Mouse (Mus musculus): Measurements from ENCODE around the gene Gm10961. TPM values are rescaled to one million over a fixed set of nuclear protein-coding genes. Genes with fewer than 3 reads are reported as not detected.

Gm10961 gene
- polyA plus RNA-seq, 1 experiment from 2014 or later, result not detected

- no peak for DNase-seq (ENCODE audit: low spot score)
- no peak for ATAC-seq (ENCODE audit: low FRiP score)
- H3K36me3 ChIP-seq (replicated peaks; ENCODE audit: control insufficient read depth, insufficient read depth), result peaks cover 43% of the 10 kb centered on the region
- no peaks in the 10 kb centered on the region for H3K9me3 ChIP-seq (ENCODE audit: control insufficient read depth, low read length)
- no peaks in the 10 kb centered on the region for H3K27me3 ChIP-seq (ENCODE audit: control insufficient read depth, insufficient read depth, low read length)
- H3K9ac ChIP-seq, result no peak overlapping the region
- 42% methylated on average over 3 of the region's 3 CpGs for WGBS
- H3K4me3 ChIP-seq (replicated peaks; ENCODE audit: low read length), result no peak overlapping the region
- no peaks in the 10 kb centered on the region for H3K4me1 ChIP-seq (replicated peaks; ENCODE audit: control insufficient read depth, insufficient read depth, low read length)
- H3K27ac ChIP-seq, result no peak overlapping the region
- no peak overlapping the region for H3K4me2 ChIP-seq (replicated peaks)
Measured at GRCm38 (mm10) chr3:107609376-107609775, 21.7 kb upstream of the Gm10961 start.

DNA sequence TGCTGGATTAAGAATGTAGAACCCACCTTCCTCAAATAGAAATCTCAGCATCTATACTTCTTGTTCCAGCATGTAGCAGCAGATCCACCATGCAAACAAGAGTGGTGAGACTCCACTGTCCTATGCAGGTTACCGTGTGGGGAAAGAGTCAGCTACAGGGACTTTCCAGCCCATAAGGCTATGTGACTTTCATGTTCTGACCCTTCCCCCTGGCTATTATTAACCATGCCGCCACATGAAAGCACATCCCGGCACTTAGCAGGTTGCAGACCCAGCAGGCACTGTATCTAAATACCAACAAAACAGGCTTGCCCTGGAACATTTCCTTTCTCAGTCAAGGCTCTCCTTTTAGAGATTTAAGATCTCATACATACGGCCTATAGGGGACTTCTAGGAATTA lies 19.7 kb upstream of the Gm10961 start:
- no peaks in the 10 kb centered on the region for H3K27me3 ChIP-seq (ENCODE audit: control insufficient read depth, insufficient read depth, low read length)
- no peak overlapping the region for H3K9ac ChIP-seq
- H3K9me3 ChIP-seq (ENCODE audit: control insufficient read depth, low read length), result no peaks in the 10 kb centered on the region
- no peak overlapping the region for H3K27ac ChIP-seq
- no peak overlapping the region for H3K4me3 ChIP-seq (replicated peaks; ENCODE audit: low read length)
- peaks cover 63% of the 10 kb centered on the region for H3K36me3 ChIP-seq (replicated peaks; ENCODE audit: control insufficient read depth, insufficient read depth)
- H3K4me2 ChIP-seq (replicated peaks), result no peak overlapping the region
- no peak for ATAC-seq (ENCODE audit: low FRiP score)
- WGBS, result 73% methylated on average over 4 of the region's 4 CpGs
- H3K4me1 ChIP-seq (replicated peaks; ENCODE audit: control insufficient read depth, insufficient read depth, low read length), result no peaks in the 10 kb centered on the region
- DNase-seq (ENCODE audit: low spot score), result no peak

- ATAC-seq (ENCODE audit: low FRiP score) (peak; percentile 68; the same call in 1 of the 2 replicates), DNase-seq (ENCODE audit: low spot score) (peak; percentile 78)
- no peaks in the 10 kb centered on the region for H3K27me3 ChIP-seq (ENCODE audit: control insufficient read depth, insufficient read depth, low read length)
- no peaks in the 10 kb centered on the region for H3K4me1 ChIP-seq (replicated peaks; ENCODE audit: control insufficient read depth, insufficient read depth, low read length)
- 87% methylated on average over 11 of the region's 11 CpGs for WGBS
- H3K27ac ChIP-seq, result no peak overlapping the region
- H3K4me2 ChIP-seq (replicated peaks), result no peak overlapping the region
- H3K4me3 ChIP-seq (replicated peaks; ENCODE audit: low read length), result no peak overlapping the region
- no peak overlapping the region for H3K9ac ChIP-seq
- peaks cover 79% of the 10 kb centered on the region for H3K36me3 ChIP-seq (replicated peaks; ENCODE audit: control insufficient read depth, insufficient read depth)
- H3K9me3 ChIP-seq (ENCODE audit: control insufficient read depth, low read length), result no peaks in the 10 kb centered on the region
Measured at GRCm38 (mm10) chr3:107612902-107613525, 18.1 kb upstream of the Gm10961 start.

- ATAC-seq (ENCODE audit: low FRiP score) (no peak), DNase-seq (ENCODE audit: low spot score) (no peak)
- Histone ChIP-seq H3K27ac (no peak overlapping the region), H3K4me1 (replicated peaks; ENCODE audit: control insufficient read depth, insufficient read depth, low read length) (no peaks in the 10 kb centered on the region), H3K9ac (no peak overlapping the region), H3K36me3 (replicated peaks; ENCODE audit: control insufficient read depth, insufficient read depth) (peaks cover 98% of the 10 kb centered on the region), H3K4me3 (replicated peaks; ENCODE audit: low read length) (no peak overlapping the region), H3K9me3 (ENCODE audit: control insufficient read depth, low read length) (no peaks in the 10 kb centered on the region), H3K27me3 (ENCODE audit: control insufficient read depth, insufficient read depth, low read length) (no peaks in the 10 kb centered on the region), H3K4me2 (replicated peaks) (no peak overlapping the region)
- WGBS, result 98% methylated on average over 3 of the region's 3 CpGs
Measured at GRCm38 (mm10) chr3:107617800-107618199, 13.3 kb upstream of the Gm10961 start.

GRCm38 (mm10) chr3:107619911-107620310 lies 11.2 kb upstream of the Gm10961 start:
- no peaks in the 10 kb centered on the region for H3K4me1 ChIP-seq (replicated peaks; ENCODE audit: control insufficient read depth, insufficient read depth, low read length)
- WGBS, result 91% methylated on average over 6 of the region's 6 CpGs
- H3K27ac ChIP-seq, result no peak overlapping the region
- no peak overlapping the region for H3K4me3 ChIP-seq (replicated peaks; ENCODE audit: low read length)
- ATAC-seq (ENCODE audit: low FRiP score), result no peak
- H3K9ac ChIP-seq, result no peak overlapping the region
- no peak for DNase-seq (ENCODE audit: low spot score)
- peaks cover 98% of the 10 kb centered on the region for H3K36me3 ChIP-seq (replicated peaks; ENCODE audit: control insufficient read depth, insufficient read depth)
- no peaks in the 10 kb centered on the region for H3K9me3 ChIP-seq (ENCODE audit: control insufficient read depth, low read length)
- H3K27me3 ChIP-seq (ENCODE audit: control insufficient read depth, insufficient read depth, low read length), result no peaks in the 10 kb centered on the region
- H3K4me2 ChIP-seq (replicated peaks), result no peak overlapping the region

- no peaks in the 10 kb centered on the region for H3K9me3 ChIP-seq (ENCODE audit: control insufficient read depth, low read length)
- no peak for ATAC-seq (ENCODE audit: low FRiP score)
- 93% methylated on average over 21 of the region's 21 CpGs for WGBS
Measured at GRCm38 (mm10) chr3:107621286-107622075, 9.6 kb upstream of the Gm10961 start.

GRCm38 (mm10) chr3:107622537-107622936 lies 8.6 kb upstream of the Gm10961 start:
- no peaks in the 10 kb centered on the region for H3K27me3 ChIP-seq (ENCODE audit: control insufficient read depth, insufficient read depth, low read length)
- ATAC-seq (ENCODE audit: low FRiP score) (no peak), DNase-seq (ENCODE audit: low spot score) (no peak)
- peaks cover 98% of the 10 kb centered on the region for H3K36me3 ChIP-seq (replicated peaks; ENCODE audit: control insufficient read depth, insufficient read depth)
- H3K9ac ChIP-seq, result no peak overlapping the region
- H3K4me1 ChIP-seq (replicated peaks; ENCODE audit: control insufficient read depth, insufficient read depth, low read length), result no peaks in the 10 kb centered on the region
- 97% methylated on average over 7 of the region's 7 CpGs for WGBS
- no peaks in the 10 kb centered on the region for H3K9me3 ChIP-seq (ENCODE audit: control insufficient read depth, low read length)
- no peak overlapping the region for H3K27ac ChIP-seq
- no peak overlapping the region for H3K4me3 ChIP-seq (replicated peaks; ENCODE audit: low read length)
- H3K4me2 ChIP-seq (replicated peaks), result no peak overlapping the region

More at GRCm38 (mm10) chr3:107621286-107622075, 9.6 kb upstream of the Gm10961 start:
- H3K9ac ChIP-seq, result no peak overlapping the region
- no peak overlapping the region for H3K4me2 ChIP-seq (replicated peaks)
- H3K27me3 ChIP-seq (ENCODE audit: control insufficient read depth, insufficient read depth, low read length), result no peaks in the 10 kb centered on the region
- H3K4me1 ChIP-seq (replicated peaks; ENCODE audit: control insufficient read depth, insufficient read depth, low read length), result no peaks in the 10 kb centered on the region
- no peak for DNase-seq (ENCODE audit: low spot score)
- H3K4me3 ChIP-seq (replicated peaks; ENCODE audit: low read length), result no peak overlapping the region
- H3K27ac ChIP-seq, result no peak overlapping the region
- peaks cover 98% of the 10 kb centered on the region for H3K36me3 ChIP-seq (replicated peaks; ENCODE audit: control insufficient read depth, insufficient read depth)

- H3K27ac ChIP-seq, result no peak overlapping the region
- 98% methylated on average over 8 of the region's 8 CpGs for WGBS
- H3K4me2 ChIP-seq (replicated peaks), result no peak overlapping the region
- DNase-seq (ENCODE audit: low spot score) (no peak), ATAC-seq (ENCODE audit: low FRiP score) (no peak)
- no peak overlapping the region for H3K4me3 ChIP-seq (replicated peaks; ENCODE audit: low read length)
- H3K9me3 ChIP-seq (ENCODE audit: control insufficient read depth, low read length), result no peaks in the 10 kb centered on the region
- H3K4me1 ChIP-seq (replicated peaks; ENCODE audit: control insufficient read depth, insufficient read depth, low read length), result peaks cover 8% of the 10 kb centered on the region; the same call in 1 of the 2 replicates
- no peak overlapping the region for H3K9ac ChIP-seq
- H3K36me3 ChIP-seq (replicated peaks; ENCODE audit: control insufficient read depth, insufficient read depth), result peaks cover 96% of the 10 kb centered on the region
- no peaks in the 10 kb centered on the region for H3K27me3 ChIP-seq (ENCODE audit: control insufficient read depth, insufficient read depth, low read length)
Measured at GRCm38 (mm10) chr3:107624424-107624823, 6.7 kb upstream of the Gm10961 start.

DNA sequence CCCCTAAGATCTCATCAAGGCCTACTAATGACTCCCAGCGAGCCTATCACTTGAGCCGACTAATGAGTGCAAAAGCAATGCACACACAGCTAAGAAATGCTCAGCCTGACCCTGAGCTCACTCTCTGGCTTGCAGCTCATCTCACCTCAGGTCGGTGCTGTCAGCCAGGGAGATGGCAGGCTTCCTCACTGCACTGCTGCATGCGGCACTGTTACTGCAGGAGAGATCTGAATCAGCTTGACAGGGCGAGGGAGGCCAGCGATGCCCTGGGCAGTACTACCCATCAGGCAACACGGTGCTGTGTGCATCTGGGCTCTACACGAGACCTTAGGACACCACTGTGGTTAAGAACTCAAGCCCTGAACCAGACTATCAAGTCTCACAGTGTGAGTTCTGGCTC lies 5.6 kb upstream of the Gm10961 start:
- H3K4me3 ChIP-seq (replicated peaks; ENCODE audit: low read length), result no peak overlapping the region
- H3K36me3 ChIP-seq (replicated peaks; ENCODE audit: control insufficient read depth, insufficient read depth), result peaks cover 90% of the 10 kb centered on the region
- 92% methylated on average over 8 of the region's 8 CpGs for WGBS
- peaks cover 19% of the 10 kb centered on the region for H3K4me1 ChIP-seq (replicated peaks; ENCODE audit: control insufficient read depth, insufficient read depth, low read length)
- no peak overlapping the region for H3K27ac ChIP-seq
- H3K4me2 ChIP-seq (replicated peaks), result no peak overlapping the region
- DNase-seq (ENCODE audit: low spot score) (no peak), ATAC-seq (ENCODE audit: low FRiP score) (no peak)
- H3K9me3 ChIP-seq (ENCODE audit: control insufficient read depth, low read length), result no peaks in the 10 kb centered on the region
- no peak overlapping the region for H3K9ac ChIP-seq
- no peaks in the 10 kb centered on the region for H3K27me3 ChIP-seq (ENCODE audit: control insufficient read depth, insufficient read depth, low read length)

Measured in hindbrain, embryonic 14.5 days (tissue).